Mouse (Mus musculus): Measurements from ENCODE around the gene Kat8.

Kat8 gene

GRCm38 (mm10) chr7:127896384-127896783 is 15.9 kb upstream of the Kat8 start:
- DNase-seq (ENCODE audit: low read depth, low spot score) = peak; percentile 53

- no peak for DNase-seq (ENCODE audit: low read depth, low spot score)
Measured at GRCm38 (mm10) chr7:127897542-127897941, 14.8 kb upstream of the Kat8 start.

DNA sequence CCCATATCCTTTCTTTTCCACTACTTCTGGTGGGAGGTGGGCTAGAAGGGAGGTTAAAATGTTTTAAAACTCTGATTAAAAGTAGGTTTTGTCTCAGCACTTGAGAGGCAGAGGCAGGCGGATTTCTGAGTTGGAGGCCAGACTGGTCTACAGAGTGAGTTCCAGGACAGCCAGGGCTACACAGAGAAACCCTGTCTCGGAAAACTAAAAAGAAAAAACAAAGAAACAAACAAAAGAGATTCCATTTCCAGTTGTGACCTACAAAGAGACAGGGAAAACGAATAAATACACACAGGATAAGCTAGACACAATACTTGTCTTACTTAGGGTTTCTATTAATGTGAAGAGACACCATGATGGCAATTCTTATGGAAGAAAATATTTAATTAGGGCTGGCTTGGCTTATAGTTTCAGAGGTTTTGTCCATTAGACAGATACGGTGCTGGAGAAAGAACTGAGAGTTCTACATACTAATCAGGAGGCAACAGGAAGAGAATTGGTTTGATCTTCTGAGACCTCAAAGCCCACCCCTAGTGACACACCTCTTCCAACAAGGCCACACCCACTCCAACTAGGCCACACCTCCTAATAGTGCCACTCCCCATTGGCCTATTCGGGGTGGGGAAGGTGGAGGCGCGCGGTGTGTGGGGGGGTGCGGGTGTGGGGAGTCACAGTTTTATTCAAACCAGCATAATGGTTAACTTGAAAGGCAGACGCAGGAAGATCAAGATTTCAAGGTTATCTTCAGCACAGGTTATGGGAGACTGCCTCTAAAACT is 13.9 kb upstream of the Kat8 start:
- DNase-seq (ENCODE audit: low read depth, low spot score) = no peak

DNA sequence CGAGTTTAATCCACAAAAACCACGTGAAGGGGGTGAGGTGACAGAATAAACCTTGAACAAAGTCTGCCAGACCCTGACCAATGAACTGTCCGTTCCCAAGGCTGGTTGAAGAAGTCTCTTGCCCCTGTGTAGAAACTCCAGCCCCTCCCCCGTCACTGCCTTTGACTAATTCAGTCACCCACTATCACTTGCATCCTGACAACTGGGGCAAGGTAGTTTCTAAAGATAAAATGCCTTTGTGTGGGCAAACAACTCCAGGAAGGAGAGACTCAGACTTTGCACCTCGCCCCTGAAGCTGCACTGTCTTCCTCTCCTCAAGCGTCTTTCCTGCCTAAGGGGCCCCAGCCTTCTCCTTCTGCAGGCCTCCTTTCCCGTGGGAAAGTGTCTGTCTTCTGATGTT is 12.3 kb upstream of the Kat8 start:
- DNase-seq (ENCODE audit: low read depth, low spot score) = no peak

DNA sequence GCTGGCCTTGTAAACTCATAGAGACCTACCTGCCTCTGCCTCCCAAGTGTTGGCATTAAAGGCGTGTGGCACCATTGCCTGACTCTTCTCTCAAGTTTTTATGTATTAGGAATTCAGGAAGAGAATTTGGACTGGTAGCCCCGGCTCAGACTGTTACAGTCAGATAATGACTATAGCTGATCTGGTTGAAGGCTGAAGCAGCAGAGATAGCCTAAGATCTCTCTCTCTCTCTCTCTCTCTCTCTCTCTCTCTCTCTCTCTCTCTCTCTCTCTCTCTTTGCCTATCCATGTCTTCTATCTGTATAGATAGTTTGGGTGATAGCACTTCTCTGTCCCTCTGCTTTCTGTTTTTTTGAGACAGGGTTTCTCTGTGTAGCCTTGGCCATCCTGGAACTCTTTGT is 10.5 kb upstream of the Kat8 start:
- no peak for DNase-seq (ENCODE audit: low read depth, low spot score)

DNA sequence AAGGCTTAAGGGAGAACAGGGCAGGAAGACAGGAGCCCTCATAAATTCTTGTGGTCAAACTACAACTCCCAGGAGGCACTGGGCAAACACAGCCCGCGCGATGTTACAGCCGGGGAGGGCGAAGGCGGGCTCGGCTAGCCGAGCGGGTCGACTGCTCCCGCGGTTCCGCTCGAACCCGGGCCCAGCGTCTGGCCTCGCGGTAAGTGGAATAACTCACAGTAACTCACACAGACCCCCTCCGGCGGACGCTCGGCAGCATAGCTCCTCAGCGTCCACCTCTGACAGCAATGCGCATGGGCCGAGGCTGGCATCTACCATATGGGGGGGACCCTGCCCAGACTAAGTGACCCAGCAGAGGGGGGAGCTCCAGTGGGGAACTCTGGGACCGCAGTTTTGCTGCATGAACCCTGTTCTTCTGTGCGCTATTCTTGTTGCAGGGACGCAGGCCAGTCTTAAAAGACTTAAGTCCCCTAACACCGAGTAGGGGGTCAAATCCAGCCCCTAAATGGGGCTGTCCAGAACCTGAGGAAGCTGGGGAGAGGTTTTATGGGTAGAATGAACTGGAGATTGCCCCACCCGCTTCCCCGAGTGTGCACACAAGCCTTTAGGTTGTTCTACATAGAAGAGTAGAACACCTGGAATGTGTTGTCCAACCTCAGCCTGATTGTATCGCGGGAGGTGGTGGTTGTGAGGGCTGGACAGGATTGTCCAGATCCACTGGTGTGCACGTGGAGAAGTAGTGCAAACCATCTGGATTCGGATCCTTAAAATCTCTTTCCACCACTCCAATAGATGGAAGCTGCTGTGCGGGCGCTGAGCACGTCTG is 8.1 kb upstream of the Kat8 start, which contains the start of gene Bckdk:
Gene Bckdk (plus strand): TSS at position 112 of the 826 bp plus-strand sequence.
- DNase-seq (ENCODE audit: low read depth, low spot score) = peak; percentile 86

DNA sequence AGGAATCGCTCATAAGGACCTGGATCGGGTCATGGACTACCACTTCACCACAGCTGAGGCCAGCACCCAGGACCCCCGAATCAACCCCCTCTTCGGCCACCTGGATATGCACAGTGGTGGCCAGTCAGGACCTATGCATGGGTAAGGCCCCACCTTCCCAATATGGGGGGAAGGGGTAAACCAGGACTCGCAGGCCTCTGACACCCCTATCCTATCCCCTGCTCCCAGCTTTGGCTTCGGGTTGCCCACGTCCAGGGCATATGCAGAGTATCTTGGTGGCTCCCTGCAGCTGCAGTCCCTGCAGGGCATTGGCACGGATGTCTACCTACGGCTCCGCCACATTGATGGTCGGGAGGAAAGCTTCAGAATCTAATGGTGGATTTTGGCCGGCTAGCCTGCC is 4.4 kb upstream of the Kat8 start:
- no peak for DNase-seq (ENCODE audit: low read depth, low spot score)

DNA sequence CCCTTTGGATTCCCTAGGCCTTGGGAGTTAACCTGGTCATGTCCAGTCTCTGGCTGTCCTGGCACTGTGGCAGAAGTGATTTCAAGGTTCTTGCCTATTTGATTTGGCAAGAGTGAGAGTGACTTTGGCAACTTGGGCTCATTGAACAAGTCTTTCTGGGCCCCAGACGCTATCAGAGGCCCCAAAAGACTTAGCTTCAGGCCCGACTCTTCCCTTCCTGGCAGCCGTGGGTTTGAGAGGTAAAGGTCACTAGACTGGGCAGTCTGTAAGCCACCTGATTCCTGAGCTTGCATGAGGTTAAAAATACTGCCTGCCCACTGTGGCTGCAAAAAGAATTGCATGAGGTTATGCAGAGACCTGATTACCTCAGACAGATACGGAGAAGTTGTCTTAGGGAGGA is 3.7 kb upstream of the Kat8 start:
- DNase-seq (ENCODE audit: low read depth, low spot score) = no peak

- DNase-seq (ENCODE audit: low read depth, low spot score) = no peak
Measured at GRCm38 (mm10) chr7:127912938-127913337, 622 bp downstream of the Kat8 start.

DNA sequence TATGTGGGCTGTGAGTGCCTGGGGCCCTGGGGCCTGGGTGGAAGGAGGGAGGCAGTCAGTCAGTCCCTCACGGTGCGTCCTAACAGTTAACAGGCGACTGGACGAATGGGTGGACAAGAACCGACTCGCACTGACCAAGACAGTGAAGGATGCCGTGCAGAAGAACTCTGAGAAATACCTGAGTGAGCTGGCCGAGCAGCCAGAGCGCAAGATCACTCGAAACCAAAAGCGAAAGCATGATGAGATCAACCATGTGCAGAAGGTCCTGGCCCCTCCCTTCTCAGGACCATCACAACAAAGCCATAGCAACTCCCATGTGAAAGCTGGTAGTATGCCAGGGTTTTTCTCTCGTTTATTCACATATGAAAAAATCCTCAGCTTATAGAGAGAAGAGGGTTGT is 3.0 kb downstream of the Kat8 start:
- DNase-seq (ENCODE audit: low read depth, low spot score) = no peak

DNA sequence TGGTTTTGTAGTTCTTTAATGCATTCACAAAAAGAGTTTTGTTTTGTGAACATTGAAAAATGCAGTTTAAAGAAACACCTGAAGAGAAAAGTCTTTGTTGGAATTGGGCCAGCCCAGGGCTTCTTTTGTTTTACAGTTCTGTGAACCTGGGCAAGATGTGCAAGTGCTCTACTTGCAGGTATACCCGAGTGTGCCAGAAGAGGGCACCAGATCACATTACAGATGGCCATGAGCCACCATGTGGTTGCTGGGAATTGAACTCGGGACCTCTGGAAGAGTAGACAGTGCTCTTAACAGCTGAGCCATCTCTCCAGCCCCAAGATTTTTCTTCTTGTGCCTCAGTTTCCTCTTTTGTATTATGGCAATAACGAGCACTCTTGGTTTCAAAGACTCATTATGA is 5.9 kb downstream of the Kat8 start:
- peak; percentile 52 for DNase-seq (ENCODE audit: low read depth, low spot score)

DNA sequence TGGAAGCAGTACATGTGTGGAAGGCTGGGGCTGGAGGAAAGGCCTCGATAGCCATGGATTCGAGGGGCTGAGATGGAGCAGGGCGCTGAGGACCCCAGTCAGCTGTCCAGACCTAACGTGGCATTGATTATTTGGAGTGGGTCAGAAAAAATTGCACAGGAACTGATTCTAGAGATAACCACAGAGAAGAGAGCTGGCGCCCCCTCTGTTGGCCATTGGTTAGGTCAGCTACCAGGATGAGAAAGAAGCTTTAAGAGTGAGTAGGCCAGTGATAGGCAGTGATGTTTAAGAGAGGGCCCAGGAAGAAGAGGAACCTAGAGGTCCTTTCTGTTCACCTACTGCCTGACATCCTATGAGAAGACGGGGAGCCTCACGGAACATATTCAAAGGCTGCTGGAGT is 7.0 kb downstream of the Kat8 start:
- DNase-seq (ENCODE audit: low read depth, low spot score) = no peak

GRCm38 (mm10) chr7:127921516-127921915 is 9.2 kb downstream of the Kat8 start:
- peak; percentile 30 for DNase-seq (ENCODE audit: low read depth, low spot score)

GRCm38 (mm10) chr7:127922451-127923275 is 10.3 kb downstream of the Kat8 start:
- DNase-seq (ENCODE audit: low read depth, low spot score) = no peak

DNA sequence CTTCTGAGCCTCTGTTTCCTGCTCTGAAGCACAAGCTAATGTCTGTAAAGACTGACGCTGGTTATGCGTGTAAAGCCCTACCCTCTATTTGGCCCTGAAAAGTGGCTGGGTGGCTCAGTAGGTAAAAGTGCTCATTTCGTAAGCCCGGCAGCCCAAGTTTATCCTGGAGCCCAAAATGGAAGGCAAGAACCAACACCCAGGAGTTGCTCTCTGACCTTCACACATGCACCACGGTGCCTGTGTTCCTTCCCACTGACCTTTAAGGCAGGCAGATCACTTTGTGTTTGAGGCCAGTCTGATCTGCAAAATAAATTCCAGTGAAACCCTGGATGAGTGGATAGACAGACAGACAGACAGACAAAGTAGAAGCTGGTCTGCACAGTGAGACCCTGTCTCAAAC is 11.4 kb downstream of the Kat8 start:
- DNase-seq (ENCODE audit: low read depth, low spot score) = no peak

DNA sequence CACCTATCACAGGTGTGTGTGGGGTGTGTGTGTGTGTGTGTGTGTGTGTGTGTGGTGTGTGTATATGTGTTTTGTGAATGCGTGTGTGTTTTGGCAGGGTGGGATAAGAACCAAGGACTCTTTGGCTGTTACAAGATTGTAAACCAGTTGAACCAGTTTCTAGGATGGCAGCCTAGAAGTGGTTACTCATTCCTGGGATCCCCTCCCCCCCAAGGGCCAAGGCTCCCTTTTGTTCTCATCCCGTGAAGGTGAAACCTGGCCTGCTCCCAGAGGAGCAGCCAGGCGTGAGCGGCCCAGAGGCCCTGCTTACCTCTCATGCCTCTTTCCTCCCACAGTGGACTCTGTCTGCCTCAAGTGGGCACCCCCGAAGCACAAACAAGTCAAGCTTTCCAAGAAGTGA is 12.9 kb downstream of the Kat8 start:
- no peak for DNase-seq (ENCODE audit: low read depth, low spot score)

DNA sequence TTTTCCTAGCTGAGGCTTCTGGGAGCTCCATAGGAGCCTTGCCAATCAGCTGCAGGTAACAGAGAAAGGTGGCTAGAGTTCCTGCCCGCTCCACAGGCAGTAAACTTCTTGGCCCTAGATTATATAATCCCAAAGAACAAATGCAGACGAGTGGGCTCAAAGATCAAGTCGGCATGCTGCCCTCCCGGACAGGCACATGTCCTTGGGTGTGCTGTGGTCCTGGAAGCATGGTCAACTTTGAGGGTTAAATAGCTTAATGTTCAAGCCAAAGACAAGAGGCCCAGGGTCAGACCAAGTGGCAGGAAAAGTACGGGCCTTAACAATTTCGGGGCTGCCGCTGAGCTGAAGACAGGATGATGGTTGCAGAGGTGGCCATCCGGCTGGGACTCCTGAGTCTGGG is 13.8 kb downstream of the Kat8 start:
- no peak for DNase-seq (ENCODE audit: low read depth, low spot score)

GRCm38 (mm10) chr7:127926846-127927245 is 14.5 kb downstream of the Kat8 start:
- no peak for DNase-seq (ENCODE audit: low read depth, low spot score)

DNA sequence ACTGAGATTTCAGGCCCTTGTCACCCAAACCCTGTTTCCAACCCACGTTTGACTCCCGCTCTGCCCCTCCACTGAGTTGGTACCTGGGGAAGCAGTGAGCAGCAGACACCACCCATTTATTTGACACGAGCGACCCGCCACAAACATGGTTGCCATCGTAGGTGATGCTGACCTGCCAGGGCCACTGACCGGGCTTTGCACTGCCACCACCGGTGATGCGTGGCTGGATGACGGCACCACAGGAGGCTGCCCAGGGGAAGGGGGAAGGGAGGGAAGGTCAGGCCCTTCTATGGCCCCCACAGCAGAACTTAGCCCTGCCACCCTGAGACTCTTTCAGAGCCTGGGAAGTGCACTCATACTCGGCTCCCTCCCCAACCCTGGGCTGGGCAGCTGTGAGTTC is 15.4 kb downstream of the Kat8 start:
- DNase-seq (ENCODE audit: low read depth, low spot score) = no peak

- DNase-seq (ENCODE audit: low read depth, low spot score) = no peak
Measured at GRCm38 (mm10) chr7:127928596-127928995, 16.3 kb downstream of the Kat8 start.

DNA sequence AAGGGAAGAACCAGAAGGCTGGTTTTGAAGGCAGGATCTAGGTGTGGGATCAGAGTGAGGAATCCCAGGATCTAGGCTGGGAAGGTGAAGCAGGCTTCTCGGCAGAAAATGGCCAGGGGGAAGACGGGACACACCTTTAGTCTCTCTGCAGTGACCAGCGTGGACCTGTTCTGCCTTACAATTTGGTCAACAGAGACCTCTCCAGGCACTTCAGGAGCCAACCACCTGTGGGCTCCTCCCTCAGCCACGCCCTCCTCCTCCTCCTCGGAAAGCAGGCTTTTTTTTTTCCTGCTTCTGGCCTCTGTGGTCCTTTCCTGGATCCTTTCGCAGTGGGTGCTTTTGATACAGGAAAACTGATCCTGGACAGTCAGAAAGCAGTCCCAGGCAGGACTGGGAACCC is 17.6 kb downstream of the Kat8 start, which contains the start of gene Prss8:
Gene Prss8 (minus strand): TSS at position 182 of the 400 bp plus-strand sequence.
- DNase-seq (ENCODE audit: low read depth, low spot score) = no peak

- no peak for DNase-seq (ENCODE audit: low read depth, low spot score)
Measured at GRCm38 (mm10) chr7:127930636-127931035, 18.3 kb downstream of the Kat8 start.

Data from mesoderm, embryonic 11.5 days (tissue).